ENCODE assay signal across 11 mouse cellular contexts in genomic region chr7:114420918-114421317, GRCm38 (mm10).
"Had no signal": no experiment of that assay in that cellular context is flagged by ENCODE, and none has a peak within 500 bp of the region (broad histone marks: within the 10 kb centered on the region; RNA-seq: fewer than 3 reads in every experiment).

No protein-coding gene starts in this region.

- H3K4me2 ChIP-seq: limb, embryonic 15.5 days; liver, embryonic 13.5 days; midbrain, embryonic 15.5 days; neural tube, embryonic 13.5 days; stomach, embryonic 15.5 days had no signal

- H3K27me3 ChIP-seq: limb, embryonic 15.5 days; midbrain, embryonic 15.5 days; neural tube, embryonic 13.5 days; stomach, embryonic 15.5 days had no signal

- ATAC-seq: midbrain, embryonic 15.5 days had no signal

- H3K27ac ChIP-seq: limb, embryonic 15.5 days; liver, embryonic 13.5 days; midbrain, embryonic 15.5 days; neural tube, embryonic 13.5 days; stomach, embryonic 15.5 days had no signal

- H3K36me3 ChIP-seq: limb, embryonic 15.5 days; liver, embryonic 13.5 days; midbrain, embryonic 15.5 days; neural tube, embryonic 13.5 days; stomach, embryonic 15.5 days had no signal

- H3K9ac ChIP-seq: limb, embryonic 15.5 days; liver, embryonic 13.5 days; midbrain, embryonic 15.5 days; neural tube, embryonic 13.5 days; stomach, embryonic 15.5 days had no signal

- H3K4me3 ChIP-seq: limb, embryonic 15.5 days; liver, embryonic 13.5 days; midbrain, embryonic 15.5 days; neural tube, embryonic 13.5 days; stomach, embryonic 15.5 days had no signal

- DNase-seq: kidney, postnatal 25 days; layer of hippocampus, postnatal 36 days; liver, embryonic 13.5 days; lung, adult 18-20 months; right cerebral cortex, postnatal 14 days; thymus, adult 2 months; thymus, postnatal 25 days had no signal

- H3K9me3 ChIP-seq: limb, embryonic 15.5 days; liver, embryonic 13.5 days; midbrain, embryonic 15.5 days; neural tube, embryonic 13.5 days; stomach, embryonic 15.5 days had no signal
